Mouse (Mus musculus) lung, embryonic 14.5 days (tissue): Measurements from ENCODE around the gene Tshz2. TPM values are rescaled to one million over a fixed set of nuclear protein-coding genes. Genes with fewer than 3 reads are reported as not detected.

Experiments used
- ATAC-seq: fragments of 200-750 bp; cut with Nextera tagmentation; 2 replicates; pipeline ENCODE4 v1.8.0; 2017; ENCODE audit warnings: mild to moderate bottlenecking, moderate TSS enrichment, moderate library complexity; ENCODE audit not compliant: insufficient read depth
- DNase-seq: peaks from one replicate; pipeline ENCODE4 v3.0.0-alpha.2; 2015
- H3K27ac ChIP-seq: fragments of 300-500 bp; sonication (generic); 2 replicates; pipeline ENCODE4 v1.5.1; 2014; ENCODE audit warnings: low read depth, mild to moderate bottlenecking, moderate library complexity
- H3K27me3 ChIP-seq: fragments of 300-500 bp; sonication (generic); 2 replicates; pipeline ENCODE4 v1.6.1; 2014; ENCODE audit warnings: low read length, control low read depth; ENCODE audit not compliant: insufficient read depth
- H3K36me3 ChIP-seq: fragments of 300-500 bp; sonication (generic); 2 replicates; pipeline ENCODE4 v1.6.1; 2014; ENCODE audit warnings: control low read depth; ENCODE audit not compliant: insufficient read depth
- H3K4me1 ChIP-seq: fragments of 300-500 bp; sonication (generic); 2 replicates; pipeline ENCODE4 v1.6.1; 2014; ENCODE audit warnings: antibody characterized with exemption, control low read depth; ENCODE audit not compliant: insufficient read depth
- H3K4me2 ChIP-seq: fragments of 300-500 bp; sonication (generic); 2 replicates; pipeline ENCODE4 v1.6.1; 2014; ENCODE audit warnings: mild to moderate bottlenecking
- H3K4me3 ChIP-seq: fragments of 300-500 bp; sonication (generic); 2 replicates; pipeline ENCODE4 v1.5.1; 2014; ENCODE audit warnings: low read depth, low read length
- H3K9ac ChIP-seq: fragments of 300-500 bp; sonication (generic); 2 replicates; pipeline ENCODE4 v1.6.1; 2014
- H3K9me3 ChIP-seq: fragments of 300-500 bp; sonication (generic); 2 replicates; pipeline ENCODE4 v1.6.1; 2016; ENCODE audit warnings: low read depth, low read length, control low read depth
- CTCF ChIP-seq: IDR thresholded peaks from 2 replicates; pipeline ENCODE4 v1.5.1; 2016; ENCODE audit warnings: antibody characterized with exemption, low read depth
- WGBS: fragments of 180-500 bp; shearing (Covaris S2); extraction: QIAGEN DNeasy Blood & Tissue Kit; methylation state at CpG from one replicate; pipeline ENCODE4 v1.1.7; 2014; 5-methylcytosine and 5-hydroxymethylcytosine counted together
- polyA plus RNA-seq: library from polyadenylated mRNA; unstranded; fragments of >200 nt; fragmentation: Nextera tagmentation; extraction: Ambion mirVana; gene quantifications from 2 replicates; pipeline ENCODE4 v1.2.1, GENCODE M21; 2014

The Tshz2 gene
- polyA plus RNA-seq, 1 experiment from 2014 or later: 8.9 TPM

DNA sequence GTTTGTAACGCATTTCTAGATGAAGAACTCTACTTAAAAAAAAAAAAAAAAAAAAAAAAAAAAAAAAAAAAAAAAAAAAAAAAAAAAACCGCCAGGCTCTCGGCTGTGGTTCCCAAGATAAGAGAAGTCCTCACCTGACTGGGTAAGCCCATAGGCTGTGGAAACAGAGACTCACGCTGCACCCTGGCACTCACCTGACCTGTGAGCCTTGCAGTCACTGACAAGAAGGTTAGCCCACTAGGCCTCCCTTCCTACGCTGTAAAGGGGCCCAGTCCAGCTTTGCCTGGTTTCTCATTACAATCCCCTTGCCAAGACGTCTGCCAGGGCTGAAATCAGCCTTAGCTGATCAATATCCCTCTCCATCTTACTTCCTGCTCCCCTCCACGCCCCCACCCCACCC, 46.5 kb downstream of the Tshz2 start:
- Histone ChIP-seq H3K9ac (no peak overlapping the region), H3K4me1 (no peaks in the 10 kb centered on the region), H3K36me3 (no peaks in the 10 kb centered on the region), H3K4me3 (no peak overlapping the region), H3K9me3 (no peaks in the 10 kb centered on the region), H3K27ac (no peak overlapping the region), H3K4me2 (no peak overlapping the region), H3K27me3 (no peaks in the 10 kb centered on the region)
- TF ChIP-seq CTCF: no peak
- ATAC-seq (no peak), DNase-seq (no peak)
- WGBS: 46% methylated on average over 7 of the region's 7 CpGs

DNA sequence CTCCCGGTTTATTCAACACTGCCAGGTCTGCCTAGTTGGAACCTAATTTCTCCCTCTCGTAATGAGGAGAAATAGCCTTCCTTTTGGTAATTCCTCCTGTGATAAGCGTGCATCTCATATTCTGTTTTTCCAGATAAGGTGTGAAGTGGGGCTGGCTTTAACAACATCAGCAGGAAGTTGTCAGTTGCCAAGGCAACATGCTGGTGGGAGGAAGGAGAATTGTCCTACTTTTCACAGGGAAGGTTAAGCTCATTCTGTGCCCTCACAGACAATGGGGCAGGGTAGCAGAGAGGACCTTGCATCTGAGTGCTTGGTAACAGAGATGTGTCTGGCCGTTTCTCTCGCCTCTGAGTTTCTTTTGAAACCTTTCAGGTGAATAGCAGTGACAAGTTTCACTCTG, 47.1 kb downstream of the Tshz2 start:
- no peak overlapping the region for H3K4me3 ChIP-seq
- no peaks in the 10 kb centered on the region for H3K9me3 ChIP-seq
- no peak overlapping the region for H3K9ac ChIP-seq
- WGBS: 50% methylated on average over 5 of the region's 5 CpGs
- H3K27me3 ChIP-seq: no peaks in the 10 kb centered on the region
- no peak for TF ChIP-seq CTCF
- no peak for ATAC-seq
- no peak overlapping the region for H3K27ac ChIP-seq
- no peaks in the 10 kb centered on the region; the same call in 1 of the 2 replicates for H3K4me1 ChIP-seq
- no peaks in the 10 kb centered on the region for H3K36me3 ChIP-seq
- DNase-seq: no peak
- no peak overlapping the region for H3K4me2 ChIP-seq

DNA sequence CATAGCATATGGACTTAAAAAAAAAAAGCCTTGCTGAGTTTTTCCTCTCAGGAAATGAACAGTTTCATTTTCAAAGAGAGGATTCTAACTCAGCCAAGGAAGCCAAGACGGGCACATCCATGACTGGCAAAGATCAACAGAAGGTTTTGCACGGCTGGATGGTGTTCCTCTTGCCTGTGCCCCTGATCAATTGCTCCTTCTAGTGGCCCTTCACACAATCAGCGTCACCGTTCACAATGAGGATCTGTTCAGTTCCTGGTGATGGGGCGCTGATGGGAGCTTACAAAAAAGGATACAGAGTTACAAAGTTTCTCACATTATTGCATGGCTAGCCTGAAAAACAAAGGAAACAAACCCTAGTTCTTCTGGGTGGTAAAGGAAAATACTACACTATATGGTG, 52.4 kb downstream of the Tshz2 start:
- Histone ChIP-seq H3K36me3 (no peaks in the 10 kb centered on the region), H3K4me1 (peaks cover 3% of the 10 kb centered on the region; the same call in 1 of the 2 replicates), H3K27me3 (no peaks in the 10 kb centered on the region), H3K4me2 (no peak overlapping the region), H3K9ac (no peak overlapping the region), H3K27ac (no peak overlapping the region), H3K4me3 (no peak overlapping the region), H3K9me3 (no peaks in the 10 kb centered on the region)
- no peak for ATAC-seq
- DNase-seq: no peak
- TF ChIP-seq CTCF: peak; percentile 32
- 40% methylated on average over 5 of the region's 5 CpGs for WGBS

DNA sequence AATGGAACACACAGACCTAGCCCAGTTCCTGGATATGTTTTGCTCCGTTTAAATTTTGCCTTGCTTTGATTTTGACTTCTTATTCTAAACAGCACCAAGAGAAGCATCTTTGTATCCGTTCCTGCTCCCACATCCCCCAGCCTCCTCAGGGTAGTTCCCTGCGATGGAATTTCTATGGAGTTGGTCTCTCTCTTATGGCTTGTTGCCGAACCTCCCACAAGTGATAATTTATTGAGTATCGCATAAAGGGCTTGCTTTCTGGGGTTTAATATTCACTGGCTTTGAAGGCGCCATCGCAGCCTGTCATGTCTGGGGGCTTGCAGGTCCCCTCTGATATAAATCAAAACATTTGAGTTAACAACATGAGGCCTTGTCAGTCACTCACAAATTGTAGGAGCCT, 52.9 kb downstream of the Tshz2 start:
- Histone ChIP-seq H3K4me3 (no peak overlapping the region), H3K36me3 (no peaks in the 10 kb centered on the region), H3K4me1 (peaks cover 3% of the 10 kb centered on the region; the same call in 1 of the 2 replicates), H3K9me3 (no peaks in the 10 kb centered on the region), H3K27ac (no peak overlapping the region), H3K9ac (no peak overlapping the region), H3K4me2 (no peak overlapping the region), H3K27me3 (no peaks in the 10 kb centered on the region)
- DNase-seq (peak; percentile 64), ATAC-seq (no peak)
- no peak for TF ChIP-seq CTCF
- WGBS: 40% methylated on average over 7 of the region's 7 CpGs

DNA sequence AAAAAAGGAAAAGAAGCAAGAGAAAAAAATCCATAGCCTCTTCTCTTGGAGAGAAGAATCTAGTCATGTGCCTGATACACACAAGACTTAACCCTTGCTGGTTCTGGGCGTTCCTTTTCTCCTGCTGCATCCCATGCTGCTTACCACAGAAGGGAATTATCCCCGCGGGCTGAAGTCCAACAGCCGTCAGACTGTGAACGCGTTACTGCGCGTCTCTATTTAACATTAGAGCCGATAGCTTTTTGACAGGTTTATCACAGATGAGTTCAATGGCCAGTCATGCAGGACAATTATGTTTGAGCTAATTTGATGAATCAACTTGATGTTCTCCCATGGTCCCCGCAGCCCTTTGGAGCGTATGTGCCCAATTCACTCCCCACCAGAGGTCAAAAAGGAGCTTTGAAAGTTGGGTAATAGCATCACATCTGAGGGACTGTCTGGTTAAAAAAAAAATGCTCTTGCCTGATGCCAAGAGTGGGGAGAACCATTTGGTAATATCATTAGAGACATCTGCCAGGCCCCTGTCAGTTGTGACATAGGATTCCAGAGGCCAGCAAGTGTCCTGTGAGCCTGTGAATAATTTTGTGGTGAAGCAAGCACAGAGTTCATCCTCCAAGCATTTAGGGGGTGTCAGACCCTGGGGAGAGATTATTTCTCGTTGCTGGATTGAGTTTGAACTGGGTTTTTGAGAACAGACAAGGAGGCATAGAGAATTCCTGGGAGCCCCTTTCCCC, 54.1 kb downstream of the Tshz2 start:
- TF ChIP-seq CTCF: no peak
- Histone ChIP-seq H3K4me1 (peaks cover 3% of the 10 kb centered on the region; the same call in 1 of the 2 replicates), H3K27ac (no peak overlapping the region), H3K4me2 (no peak overlapping the region), H3K27me3 (no peaks in the 10 kb centered on the region), H3K4me3 (no peak overlapping the region), H3K9me3 (no peaks in the 10 kb centered on the region), H3K9ac (no peak overlapping the region), H3K36me3 (no peaks in the 10 kb centered on the region)
- ATAC-seq (0 out of 2 replicates have a peak, but pooled peaks have one; percentile 11), DNase-seq (no peak)
- 70% methylated on average over 12 of the region's 12 CpGs for whole genome bisulfite sequencing

DNA sequence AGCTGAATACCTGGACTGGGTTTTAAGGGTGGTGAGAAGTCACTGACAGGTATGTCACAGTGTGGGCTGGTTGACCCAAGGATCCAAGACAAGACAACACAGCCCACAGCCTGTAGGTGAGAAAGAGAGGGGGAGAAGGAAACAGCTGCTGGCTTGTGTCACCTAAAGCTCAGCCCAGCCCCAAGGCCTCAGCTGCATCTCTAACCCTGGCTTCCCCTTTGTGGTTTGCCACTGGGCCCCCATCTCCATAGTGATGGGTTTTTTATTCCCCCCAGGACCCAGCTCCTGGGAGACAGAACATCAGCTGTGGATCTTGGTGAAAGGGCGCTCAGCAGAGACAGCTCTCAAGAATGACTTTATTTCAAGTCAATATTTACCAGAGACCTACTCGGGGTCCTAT, 57.2 kb downstream of the Tshz2 start:
- Histone ChIP-seq H3K4me2 (no peak overlapping the region), H3K9ac (no peak overlapping the region), H3K27me3 (no peaks in the 10 kb centered on the region), H3K4me3 (no peak overlapping the region), H3K27ac (no peak overlapping the region), H3K9me3 (no peaks in the 10 kb centered on the region), H3K4me1 (peaks cover 3% of the 10 kb centered on the region; the same call in 1 of the 2 replicates), H3K36me3 (no peaks in the 10 kb centered on the region)
- no peak for DNase-seq
- no peak for TF ChIP-seq CTCF
- no peak for ATAC-seq
- WGBS: 69% methylated on average over 2 of the region's 2 CpGs

DNA sequence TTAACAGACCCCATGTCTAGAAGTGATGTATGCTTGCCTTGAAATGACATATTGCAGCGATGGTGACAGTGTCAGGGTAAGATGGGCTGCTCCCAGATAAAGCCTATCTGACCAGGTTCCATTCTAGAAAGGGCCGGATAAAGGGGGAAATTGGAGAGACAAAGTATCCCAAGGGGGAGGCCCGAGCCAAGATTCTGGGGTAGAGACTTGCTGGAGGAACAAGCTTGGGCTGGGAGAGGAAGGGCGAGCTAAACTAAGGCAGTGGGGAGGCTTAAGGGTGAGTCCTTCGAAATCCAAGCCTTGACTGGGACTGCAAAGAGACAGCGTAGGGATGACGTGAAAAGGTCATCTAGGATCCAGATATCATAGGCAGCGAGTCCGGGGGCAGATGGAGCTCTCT, 61.7 kb downstream of the Tshz2 start:
- Histone ChIP-seq H3K9me3 (no peaks in the 10 kb centered on the region), H3K27ac (no peak overlapping the region), H3K36me3 (no peaks in the 10 kb centered on the region), H3K27me3 (no peaks in the 10 kb centered on the region), H3K4me1 (peaks cover 11% of the 10 kb centered on the region), H3K4me3 (no peak overlapping the region), H3K4me2 (no peak overlapping the region), H3K9ac (no peak overlapping the region)
- WGBS: 81% methylated on average over 9 of the region's 9 CpGs
- no peak for DNase-seq
- ATAC-seq: no peak
- TF ChIP-seq CTCF: no peak

DNA sequence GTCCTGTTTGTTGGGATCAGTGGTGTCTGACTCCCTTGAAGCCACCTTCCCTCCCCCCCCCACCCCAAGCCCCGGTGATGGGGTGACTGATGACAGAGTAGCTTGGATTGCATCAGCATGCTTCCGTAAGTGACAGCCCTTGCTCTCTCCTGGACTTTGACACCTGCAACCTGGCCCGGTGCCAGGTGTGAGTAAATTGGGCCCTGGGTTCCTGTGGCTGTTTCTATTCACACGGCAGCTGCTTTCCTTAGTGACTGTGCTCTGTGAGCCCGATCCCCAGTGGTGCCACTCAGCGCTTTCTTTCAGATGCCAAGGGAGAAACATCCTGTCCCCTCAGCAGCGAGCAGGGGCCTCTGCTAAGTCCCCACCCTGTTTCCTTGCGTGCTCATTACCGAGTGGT, 62.2 kb downstream of the Tshz2 start:
- no peak for TF ChIP-seq CTCF
- no peak overlapping the region for H3K4me2 ChIP-seq
- H3K9ac ChIP-seq: no peak overlapping the region
- H3K4me3 ChIP-seq: no peak overlapping the region
- DNase-seq (no peak), ATAC-seq (no peak)
- no peaks in the 10 kb centered on the region for H3K27me3 ChIP-seq
- no peak overlapping the region for H3K27ac ChIP-seq
- 71% methylated on average over 9 of the region's 9 CpGs for WGBS
- H3K9me3 ChIP-seq: no peaks in the 10 kb centered on the region
- peaks cover 15% of the 10 kb centered on the region for H3K4me1 ChIP-seq
- H3K36me3 ChIP-seq: no peaks in the 10 kb centered on the region
